Mouse (Mus musculus) heart, postnatal 0 days (tissue): ENCODE measurements around the gene Pdcl. TPM values are rescaled to one million over a fixed set of nuclear protein-coding genes. Genes with fewer than 3 reads are reported as not detected.

Experiments
- ATAC-seq: fragments of 200-750 bp; cut with Nextera tagmentation; 2 replicates; pipeline ENCODE4 v1.8.0; 2017; ENCODE audit warnings: low read depth, moderate number of reproducible peaks, moderate library complexity; ENCODE audit not compliant: insufficient read depth
- DNase-seq: peaks from one replicate; pipeline ENCODE4 v3.0.0-alpha.2; 2016; ENCODE audit warnings: low spot score
- H3K27ac ChIP-seq: fragments of 300-500 bp; sonication (generic); 2 replicates; pipeline ENCODE4 v1.5.1; 2014; ENCODE audit warnings: low read depth, mild to moderate bottlenecking
- H3K27me3 ChIP-seq: fragments of 300-500 bp; sonication (generic); 2 replicates; pipeline ENCODE4 v1.6.1; 2014; ENCODE audit warnings: low read length, mixed read lengths; ENCODE audit not compliant: control insufficient read depth, insufficient read depth
- H3K36me3 ChIP-seq: fragments of 300-500 bp; sonication (generic); replicated peaks from 2 replicates; pipeline ENCODE4 v1.6.1; 2014; ENCODE audit warnings: low read length, mixed read lengths; ENCODE audit not compliant: control insufficient read depth, insufficient read depth
- H3K4me1 ChIP-seq: fragments of 300-500 bp; sonication (generic); 2 replicates; pipeline ENCODE4 v1.6.1; 2014; ENCODE audit warnings: antibody characterized with exemption; ENCODE audit not compliant: control insufficient read depth, insufficient read depth
- H3K4me2 ChIP-seq: fragments of 300-500 bp; sonication (generic); 2 replicates; pipeline ENCODE4 v1.6.1; 2014; ENCODE audit warnings: low read depth, mild to moderate bottlenecking, low read length, moderate library complexity
- H3K4me3 ChIP-seq: fragments of 300-500 bp; sonication (generic); 2 replicates; pipeline ENCODE4 v1.5.1; 2014; ENCODE audit warnings: low read depth, low read length
- H3K9ac ChIP-seq: fragments of 300-500 bp; sonication (generic); replicated peaks from 2 replicates; pipeline ENCODE4 v1.6.1; 2014; ENCODE audit warnings: low read depth, low read length, mixed read lengths
- H3K9me3 ChIP-seq: fragments of 300-500 bp; sonication (generic); replicated peaks from 2 replicates; pipeline ENCODE4 v1.6.1; 2016; ENCODE audit warnings: low read length; ENCODE audit not compliant: control insufficient read depth
- CTCF ChIP-seq: IDR thresholded peaks from 2 replicates; pipeline ENCODE4 v1.5.1; 2016; ENCODE audit warnings: antibody characterized with exemption, control low read depth, low read depth
- EP300 ChIP-seq: IDR thresholded peaks from 2 replicates; pipeline ENCODE4 v1.6.1; 2016; ENCODE audit warnings: antibody characterized with exemption, low read depth
- WGBS: fragments of 180-500 bp; shearing (Covaris S2); extraction: QIAGEN DNeasy Blood & Tissue Kit; methylation state at CpG from one replicate; pipeline ENCODE4 v1.1.7; 2014; 5-methylcytosine and 5-hydroxymethylcytosine counted together
- polyA plus RNA-seq: library from polyadenylated mRNA; unstranded; fragments of >200 nt; fragmentation: Nextera tagmentation; extraction: Ambion mirVana; gene quantifications from 2 replicates; pipeline ENCODE4 v1.2.1, GENCODE M21; 2015
- total RNA-seq: library from RNA; depleted of rRNA; stranded (reverse); fragments of >200 nt; gene quantifications from 2 replicates; pipeline ENCODE4 v1.2.3, GENCODE M21; 2014; ENCODE audit warnings: low replicate concordance

Gene Pdcl
- total and polyA plus RNA-seq, 2 experiments from 2014 or later, result 22.8 to 27.6 TPM

- peaks cover 19% of the 10 kb centered on the region for H3K36me3 ChIP-seq
- no peaks in the 10 kb centered on the region for H3K27me3 ChIP-seq
- no peak overlapping the region for H3K9ac ChIP-seq
- H3K4me3 ChIP-seq, result no peak overlapping the region
- H3K27ac ChIP-seq, result no peak overlapping the region
- H3K4me1 ChIP-seq, result no peaks in the 10 kb centered on the region
- TF ChIP-seq CTCF (no peak), EP300 (no peak)
- H3K9me3 ChIP-seq, result no peaks in the 10 kb centered on the region
- 93% methylated on average over 2 of the region's 2 CpGs for WGBS
- DNase-seq (no peak), ATAC-seq (no peak)
- no peak overlapping the region for H3K4me2 ChIP-seq
Observed at GRCm38 (mm10) chr2:37370651-37371050, 11.5 kb upstream of the Pdcl start.

- H3K36me3 ChIP-seq, result peaks cover 14% of the 10 kb centered on the region
- peak overlapping the region; percentile 75; the same call in 1 of the 2 replicates for H3K4me2 ChIP-seq
- 87% methylated on average over 2 of the region's 2 CpGs for WGBS
- no peak for TF ChIP-seq CTCF
- no peak for TF ChIP-seq EP300
- H3K4me3 ChIP-seq, result no peak overlapping the region
- H3K9me3 ChIP-seq, result no peaks in the 10 kb centered on the region
- DNase-seq (no peak), ATAC-seq (no peak)
- H3K9ac ChIP-seq, result no peak overlapping the region
- H3K27ac ChIP-seq, result no peak overlapping the region
- H3K27me3 ChIP-seq, result no peaks in the 10 kb centered on the region
- H3K4me1 ChIP-seq, result peaks cover 12% of the 10 kb centered on the region; the same call in 1 of the 2 replicates
Observed at GRCm38 (mm10) chr2:37359908-37360307, 776 bp upstream of the Pdcl start.

- no peak for TF ChIP-seq EP300
- WGBS, result 88% methylated on average over 5 of the region's 5 CpGs
- H3K27me3 ChIP-seq, result no peaks in the 10 kb centered on the region
- peaks cover 12% of the 10 kb centered on the region; the same call in 1 of the 2 replicates for H3K4me1 ChIP-seq
- no peak overlapping the region for H3K4me3 ChIP-seq
- DNase-seq (no peak), ATAC-seq (no peak)
- H3K9ac ChIP-seq, result no peak overlapping the region
- no peak overlapping the region for H3K27ac ChIP-seq
- no peak overlapping the region for H3K4me2 ChIP-seq
- H3K9me3 ChIP-seq, result no peaks in the 10 kb centered on the region
- H3K36me3 ChIP-seq, result peaks cover 53% of the 10 kb centered on the region
Observed at GRCm38 (mm10) chr2:37355571-37355970, 3.6 kb downstream of the Pdcl start.

GRCm38 (mm10) chr2:37351671-37352070 is 7.5 kb downstream of the Pdcl start:
- Histone ChIP-seq H3K4me1 (no peaks in the 10 kb centered on the region), H3K36me3 (peaks cover 54% of the 10 kb centered on the region)
- WGBS, result 76% methylated on average over 7 of the region's 7 CpGs

GRCm38 (mm10) chr2:37338497-37339187 is 20.5 kb downstream of the Pdcl start:
- H3K36me3 ChIP-seq, result no peaks in the 10 kb centered on the region
- ATAC-seq (no peak), DNase-seq (peak; percentile 6)
- WGBS, result 47% methylated on average over 10 of the region's 10 CpGs
- H3K4me2 ChIP-seq, result no peak overlapping the region
- no peak overlapping the region for H3K9ac ChIP-seq
- no peaks in the 10 kb centered on the region for H3K4me1 ChIP-seq
- no peaks in the 10 kb centered on the region for H3K27me3 ChIP-seq
- no peak overlapping the region for H3K4me3 ChIP-seq
- TF ChIP-seq CTCF (peak; percentile 69), EP300 (no peak)
- H3K27ac ChIP-seq, result no peak overlapping the region
- no peaks in the 10 kb centered on the region for H3K9me3 ChIP-seq

More at GRCm38 (mm10) chr2:37351671-37352070, 7.5 kb downstream of the Pdcl start:
- H3K9me3 ChIP-seq, result no peaks in the 10 kb centered on the region
- H3K27ac ChIP-seq, result no peak overlapping the region
- ATAC-seq (no peak), DNase-seq (no peak)
- H3K9ac ChIP-seq, result no peak overlapping the region
- no peak overlapping the region for H3K4me2 ChIP-seq
- TF ChIP-seq EP300, result no peak
- no peak for TF ChIP-seq CTCF
- H3K4me3 ChIP-seq, result no peak overlapping the region
- no peaks in the 10 kb centered on the region for H3K27me3 ChIP-seq

GRCm38 (mm10) chr2:37333321-37333720 is 25.8 kb downstream of the Pdcl start:
- Histone ChIP-seq H3K9ac (no peak overlapping the region), H3K4me1 (no peaks in the 10 kb centered on the region), H3K9me3 (no peaks in the 10 kb centered on the region), H3K4me3 (no peak overlapping the region), H3K36me3 (no peaks in the 10 kb centered on the region), H3K4me2 (no peak overlapping the region), H3K27me3 (no peaks in the 10 kb centered on the region), H3K27ac (no peak overlapping the region)
- no peak for DNase-seq
- 62% methylated on average over 2 of the region's 2 CpGs for WGBS
- TF ChIP-seq CTCF (no peak), EP300 (no peak)
- no peak for ATAC-seq
